Mouse (Mus musculus): ENCODE data around the gene Fut7.

DNA sequence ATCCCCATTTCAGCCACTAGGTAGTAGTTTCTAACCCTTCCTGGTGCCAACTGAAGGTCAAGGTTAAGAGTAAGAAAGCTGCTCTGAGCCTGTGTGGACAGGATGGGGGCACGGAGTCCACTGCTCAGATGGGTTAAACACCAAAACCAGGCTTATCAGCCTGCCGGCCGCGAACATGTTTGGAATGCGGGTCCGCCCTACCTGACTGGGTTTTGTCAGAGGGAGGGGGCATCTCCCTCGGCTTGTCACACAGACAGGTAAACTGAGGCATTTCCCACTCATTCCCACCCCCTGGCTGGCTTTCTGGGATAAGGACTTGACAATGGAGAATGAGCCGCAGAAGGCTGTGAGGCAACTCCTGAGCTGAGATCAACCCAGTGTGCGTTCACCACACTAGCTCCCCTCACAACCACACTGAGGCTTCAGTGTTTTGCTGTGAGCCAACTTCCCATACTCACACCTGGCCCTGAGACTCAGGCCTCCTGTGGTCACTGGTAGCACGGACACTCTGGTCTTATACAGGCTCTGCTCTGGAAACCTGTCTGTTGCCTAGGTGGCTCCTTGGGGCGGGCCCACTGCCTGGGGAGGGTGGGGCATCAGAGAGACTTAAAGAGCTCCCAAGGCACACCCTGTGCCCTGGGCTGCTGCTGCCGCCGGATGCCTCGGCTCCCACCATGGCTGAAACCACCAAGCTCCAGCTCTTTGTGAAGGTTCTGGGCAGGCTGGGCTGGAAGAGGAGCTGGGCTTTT is 33.3 kb downstream of the Fut7 start, which contains the start of gene Clic3:
- TF ChIP-seq CTCF (IDR thresholded peaks at IDR 0.05; ENCODE audit: control insufficient read depth, insufficient read depth, low read length) (no peak), POLR2A (IDR thresholded peaks at IDR 0.05; ENCODE audit: borderline replicate concordance, control insufficient read depth, low read depth, low read length) (no peak)

All from bone marrow, adult 2 months (tissue).